Mouse (Mus musculus) CH12.LX (cell line): ENCODE measurements around the gene Atp6v1fnb. TPM values are rescaled to one million over a fixed set of nuclear protein-coding genes. Genes with fewer than 3 reads are reported as not detected.

Experiments used
- DNase-seq: peaks from one replicate; pipeline ENCODE4 v3.0.0-alpha.2; 2013; ENCODE audit errors: extremely low read depth
- H3K27ac ChIP-seq: 2 replicates; pipeline ENCODE4 v1.5.1; 2012; ENCODE audit warnings: low read depth, mild to moderate bottlenecking, control low read depth, moderate library complexity; ENCODE audit not compliant: insufficient read depth
- H3K27me3 ChIP-seq: replicated peaks from 2 replicates; pipeline ENCODE3; 2012; ENCODE audit warnings: inconsistent platforms
- H3K36me3 ChIP-seq, 2 experiments: replicated peaks in 1 of 2; 2 replicates each; pipeline versions ENCODE3 to v1.6.1; 2012; ENCODE audit warnings: inconsistent platforms in 1 of 2, low read length in 1 of 2, mild to moderate bottlenecking in 1 of 2, mixed read lengths in 1 of 2, moderate library complexity in 1 of 2; ENCODE audit not compliant: control insufficient read depth in 1 of 2, insufficient read depth in 1 of 2
- H3K4me1 ChIP-seq, 2 experiments: 2 replicates each; pipeline ENCODE4 v1.6.1; 2012; ENCODE audit warnings: inconsistent platforms in 1 of 2, moderate library complexity in 1 of 2; ENCODE audit not compliant: insufficient read depth in 2 of 2, control insufficient read depth in 1 of 2
- H3K4me2 ChIP-seq: 2 replicates; pipeline ENCODE4 v1.6.1; 2012; ENCODE audit warnings: low read depth, mild to moderate bottlenecking, control low read depth; ENCODE audit not compliant: poor library complexity, insufficient read depth, severe bottlenecking
- H3K4me3 ChIP-seq, 3 experiments: fragments of 150-350 bp in 1 of 3; sonication (generic) in 1 of 3; replicated peaks in 1 of 3; 2 replicates each; pipeline versions ENCODE3 to v1.5.1; 2011 to 2012; ENCODE audit warnings: low read depth in 2 of 3, low read length in 2 of 3, mild to moderate bottlenecking in 2 of 3, moderate library complexity in 2 of 3, control low read depth in 1 of 3, improper control_type of control experiment in 1 of 3, inconsistent platforms in 1 of 3, mixed read lengths in 1 of 3; ENCODE audit not compliant: poor library complexity in 1 of 3
- H3K79me2 ChIP-seq: replicated peaks from 2 replicates; pipeline ENCODE4 v1.6.1; 2012; ENCODE audit warnings: mild to moderate bottlenecking, moderate library complexity; ENCODE audit not compliant: control insufficient read depth, poor library complexity, insufficient read depth, severe bottlenecking; ENCODE audit errors: extremely low read depth
- H3K9ac ChIP-seq: 2 replicates; pipeline ENCODE4 v1.6.1; 2012; ENCODE audit warnings: low read depth, mild to moderate bottlenecking, control low read depth, moderate library complexity; ENCODE audit not compliant: insufficient read depth
- H3K9me3 ChIP-seq: replicated peaks from 2 replicates; pipeline ENCODE3; 2012; ENCODE audit warnings: low read length, inconsistent platforms, mixed read lengths
- CTCF ChIP-seq, 2 experiments: IDR thresholded peaks in 1 of 2; conservative IDR thresholded peaks in 1 of 2; 2 replicates each; pipeline ENCODE4 v1.5.1; 2011 to 2012; ENCODE audit warnings: low read depth in 2 of 2, low read length in 2 of 2, improper control_type of control experiment in 1 of 2, inconsistent platforms in 1 of 2, mild to moderate bottlenecking in 1 of 2, moderate library complexity in 1 of 2
- E2F4 ChIP-seq: IDR thresholded peaks from 2 replicates; pipeline ENCODE4 v1.6.1; 2011; ENCODE audit warnings: low read depth, low read length, improper control_type of control experiment; ENCODE audit not compliant: insufficient replicate concordance
- ELF1 ChIP-seq: IDR thresholded peaks from 2 replicates; pipeline ENCODE4 v1.6.1; 2014; ENCODE audit warnings: low read depth, mild to moderate bottlenecking, inconsistent platforms, low read length, improper control_type of control experiment
- ETS1 ChIP-seq: conservative IDR thresholded peaks from 2 replicates; pipeline ENCODE4 v1.6.1; 2012; ENCODE audit warnings: low read depth, mild to moderate bottlenecking, inconsistent platforms, low read length, improper control_type of control experiment, moderate library complexity
- GABPA ChIP-seq: IDR thresholded peaks from 2 replicates; pipeline ENCODE4 v1.6.1; 2012; ENCODE audit warnings: low read depth, low read length, improper control_type of control experiment, inconsistent platforms; ENCODE audit not compliant: insufficient replicate concordance
- MAFK ChIP-seq: IDR thresholded peaks from 2 replicates; pipeline ENCODE4 v1.6.1; 2011; ENCODE audit warnings: low read length, improper control_type of control experiment; ENCODE audit not compliant: insufficient replicate concordance
- MAX ChIP-seq: IDR thresholded peaks from 2 replicates; pipeline ENCODE4 v1.6.1; 2011; ENCODE audit warnings: low read length, improper control_type of control experiment
- MAZ ChIP-seq: IDR thresholded peaks from 2 replicates; pipeline ENCODE4 v1.6.1; 2012; ENCODE audit warnings: low read depth, mild to moderate bottlenecking, inconsistent platforms, low read length, improper control_type of control experiment, moderate library complexity
- NRF1 ChIP-seq: IDR thresholded peaks from 2 replicates; pipeline ENCODE4 v1.6.1; 2014; ENCODE audit warnings: low read depth, mild to moderate bottlenecking, inconsistent platforms, low read length, improper control_type of control experiment, moderate library complexity
- PAX5 ChIP-seq: IDR thresholded peaks from 2 replicates; pipeline ENCODE4 v1.6.1; 2012; ENCODE audit warnings: low read length, inconsistent platforms, mixed read lengths
- POLR2A ChIP-seq: IDR thresholded peaks from 2 replicates; pipeline ENCODE4 v1.6.1; 2011; ENCODE audit warnings: low read depth, mild to moderate bottlenecking, improper control_type of control experiment, low read length
- POLR2AphosphoS2 ChIP-seq: IDR thresholded peaks from 2 replicates; pipeline ENCODE4 v1.6.1; 2011; ENCODE audit warnings: low read depth, low read length, improper control_type of control experiment
- RAD21 ChIP-seq: IDR thresholded peaks from 2 replicates; pipeline ENCODE4 v1.6.1; 2011; ENCODE audit warnings: low read depth, mild to moderate bottlenecking, low read length, improper control_type of control experiment, moderate library complexity
- RCOR1 ChIP-seq: conservative IDR thresholded peaks from 2 replicates; pipeline ENCODE4 v1.6.1; 2012; ENCODE audit warnings: low read depth, mild to moderate bottlenecking, inconsistent platforms, low read length, improper control_type of control experiment
- SMC3 ChIP-seq: IDR thresholded peaks from 2 replicates; pipeline ENCODE4 v1.6.1; 2011; ENCODE audit warnings: low read depth, low read length, improper control_type of control experiment
- TBP ChIP-seq: conservative IDR thresholded peaks from 2 replicates; pipeline ENCODE4 v1.6.1; 2011; ENCODE audit warnings: low read depth, low read length, improper control_type of control experiment
- UBTF ChIP-seq: IDR thresholded peaks from 2 replicates; pipeline ENCODE4 v1.6.1; 2012; ENCODE audit warnings: low read depth, mild to moderate bottlenecking, inconsistent platforms, low read length, improper control_type of control experiment, moderate library complexity
- USF1 ChIP-seq: IDR thresholded peaks from 2 replicates; pipeline ENCODE4 v1.6.1; 2014; ENCODE audit warnings: low read depth, mild to moderate bottlenecking, inconsistent platforms, low read length, improper control_type of control experiment
- ZMIZ1 ChIP-seq: IDR thresholded peaks from 2 replicates; pipeline ENCODE4 v1.6.1; 2012; ENCODE audit warnings: low read depth, mild to moderate bottlenecking, inconsistent platforms, low read length, improper control_type of control experiment
- dilution Hi-C: fragments of 300-500 bp; cut with MboI; formaldehyde crosslinking; loops from 2 replicates; pipeline ENCODE4 v1.14.3; 2020; ENCODE audit warnings: low sequenced_read_pairs; ENCODE audit not compliant: extremely low pct_unique_long_range_greater_than_20kb, extremely low pct_ligation_motif_present
- in situ Hi-C: fragments of 300-500 bp; cut with MboI; formaldehyde crosslinking; loops from 3 replicates; pipeline ENCODE4 v1.14.3; 2019; ENCODE audit warnings: low sequenced_read_pairs, low pct_ligation_motif_present, low pct_unique_long_range_greater_than_20kb, mixed read lengths
- polyA plus RNA-seq: library from polyadenylated mRNA; unstranded; fragments of >175 nt; gene quantifications from 2 replicates; pipeline ENCODE4 v1.2.1, GENCODE M21; 2012; ENCODE audit warnings: low read depth; ENCODE audit not compliant: insufficient read length
- total RNA-seq, 2 experiments: library from RNA; depleted of rRNA; stranded (reverse); fragments of 300-350 nt in 1 of 2; fragments of >200 nt in 1 of 2; gene quantifications; 2 replicates each; pipeline ENCODE4 v1.2.3; 2012 to 2014

The Atp6v1fnb gene
- total and polyA plus RNA-seq, 3 experiments, result not detected

- TF ChIP-seq TBP (no peak), UBTF (no peak), MAZ (no peak), ETS1 (no peak)
- in situ Hi-C loops, result no loop called here
Measured at GRCm38 (mm10) chr6:29497791-29498190, 26.6 kb downstream of the Atp6v1fnb start.

GRCm38 (mm10) chr6:29500177-29500576 is 28.9 kb downstream of the Atp6v1fnb start:
- Histone ChIP-seq H3K9ac (no peak overlapping the region), H3K36me3 (no peaks in the 10 kb centered on the region), H3K9me3 (peaks cover 6% of the 10 kb centered on the region), H3K4me2 (no peak overlapping the region), H3K79me2 (no peaks in the 10 kb centered on the region), H3K27ac (no peak overlapping the region), H3K4me3 (no peak overlapping the region), H3K27me3 (peaks cover 50% of the 10 kb centered on the region), H3K4me1 (no peaks in the 10 kb centered on the region)
- in situ Hi-C loops (no loop called here), dilution Hi-C loops (no loop called here)
- TF ChIP-seq RCOR1 (no peak), GABPA (no peak), USF1 (no peak), CTCF (conservative IDR thresholded peaks at IDR 0.05 in 1 of 2, IDR thresholded peaks at IDR 0.05 in 1 of 2; ENCODE audit: low read depth in 2 of 2, low read length in 2 of 2) (no peak), MAX (no peak), PAX5 (no peak), POLR2AphosphoS2 (no peak), ZMIZ1 (no peak), MAZ (no peak)
- DNase-seq, result no peak

More at GRCm38 (mm10) chr6:29497791-29498190, 26.6 kb downstream of the Atp6v1fnb start:
- Histone ChIP-seq H3K36me3 (no peaks in the 10 kb centered on the region), H3K27me3 (peaks cover 55% of the 10 kb centered on the region), H3K4me3 (no peak overlapping the region), H3K4me2 (no peak overlapping the region), H3K4me1 (no peaks in the 10 kb centered on the region), H3K9ac (no peak overlapping the region), H3K9me3 (peaks cover 6% of the 10 kb centered on the region), H3K79me2 (no peaks in the 10 kb centered on the region), H3K27ac (no peak overlapping the region)
- DNase-seq, result no peak
- dilution Hi-C loops, result no loop called here

DNA sequence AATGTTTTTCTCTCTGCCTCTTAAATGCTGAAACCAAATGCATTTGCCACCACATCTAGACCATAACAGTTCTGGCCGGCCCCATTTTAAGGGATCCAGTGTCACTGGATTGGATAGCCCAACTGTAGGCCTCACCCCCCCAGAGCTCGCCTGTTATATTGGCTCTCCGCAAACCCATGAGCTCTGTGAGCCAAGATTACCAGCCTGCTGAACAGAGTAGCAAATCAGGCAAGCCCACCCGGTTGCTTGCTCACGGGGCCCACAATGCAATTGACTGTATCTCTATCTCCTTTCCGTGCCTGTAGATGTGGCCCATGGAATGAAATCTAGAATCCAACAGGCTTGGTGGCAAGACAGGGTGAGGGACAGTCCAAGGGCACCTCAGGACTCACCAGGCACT is 29.6 kb downstream of the Atp6v1fnb start:
- H3K27me3 ChIP-seq, result peaks cover 44% of the 10 kb centered on the region
- no peak for DNase-seq
- no peak overlapping the region for H3K4me3 ChIP-seq
- H3K79me2 ChIP-seq, result no peaks in the 10 kb centered on the region
- in situ Hi-C loops, result no loop called here
- H3K4me1 ChIP-seq, result no peaks in the 10 kb centered on the region
- no peak overlapping the region for H3K4me2 ChIP-seq
- TF ChIP-seq MAX (no peak), RAD21 (no peak), TBP (no peak), ELF1 (no peak), USF1 (no peak), PAX5 (no peak), E2F4 (no peak), SMC3 (no peak), ZMIZ1 (no peak), MAFK (no peak), GABPA (no peak), POLR2A (no peak), NRF1 (no peak)
- no peaks in the 10 kb centered on the region for H3K36me3 ChIP-seq
- dilution Hi-C loops, result no loop called here
- H3K9ac ChIP-seq, result no peak overlapping the region
- no peak overlapping the region for H3K27ac ChIP-seq
- peaks cover 6% of the 10 kb centered on the region for H3K9me3 ChIP-seq
